Mouse (Mus musculus): Measurements from ENCODE around the gene Gabrq.

Gene Gabrq

DNA sequence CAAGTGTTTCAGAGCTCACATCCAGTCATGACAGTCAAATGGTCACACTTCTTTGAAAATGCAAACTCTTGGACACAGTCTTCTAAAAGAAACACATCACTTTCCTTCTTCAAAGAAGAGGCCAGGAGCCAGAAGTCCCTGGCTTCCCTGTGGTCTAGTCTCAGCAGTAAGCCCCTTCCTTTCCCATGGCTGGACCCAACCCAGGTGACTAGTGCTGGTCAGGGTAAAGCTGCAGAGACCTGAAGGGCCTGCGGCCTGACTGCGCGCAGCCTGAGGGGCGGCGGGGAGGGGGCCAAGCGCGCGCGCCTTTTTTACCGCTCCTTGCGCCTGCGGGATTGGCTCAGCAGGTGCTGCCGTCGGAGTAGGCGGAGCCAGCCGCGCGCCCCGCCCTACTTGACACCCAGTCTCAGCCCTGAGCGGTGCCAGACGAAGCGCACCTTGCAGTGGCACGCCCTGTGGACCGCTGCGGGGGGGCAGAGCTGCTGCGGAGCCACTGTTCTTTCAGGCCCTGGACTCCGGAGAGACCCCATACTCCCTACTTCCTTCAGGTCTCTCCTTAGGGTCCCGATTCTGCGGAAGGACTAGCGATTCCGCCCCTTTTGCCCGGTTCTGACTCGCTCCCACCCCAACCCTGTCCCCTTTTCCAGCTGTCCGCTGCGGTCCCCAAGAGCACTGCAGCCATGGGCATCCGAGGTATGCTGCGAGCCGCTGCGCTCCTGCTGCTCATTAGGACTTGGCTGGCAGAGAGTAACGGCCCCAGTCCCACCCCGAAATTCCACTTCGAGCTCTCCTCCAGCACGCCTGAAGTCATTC, at the start of gene Gabrq:
Gene Gabrq, plus strand, starts transcription at position 403 of the 813 bp plus-strand sequence.
- DNase-seq (ENCODE audit: low spot score): no peak

DNA sequence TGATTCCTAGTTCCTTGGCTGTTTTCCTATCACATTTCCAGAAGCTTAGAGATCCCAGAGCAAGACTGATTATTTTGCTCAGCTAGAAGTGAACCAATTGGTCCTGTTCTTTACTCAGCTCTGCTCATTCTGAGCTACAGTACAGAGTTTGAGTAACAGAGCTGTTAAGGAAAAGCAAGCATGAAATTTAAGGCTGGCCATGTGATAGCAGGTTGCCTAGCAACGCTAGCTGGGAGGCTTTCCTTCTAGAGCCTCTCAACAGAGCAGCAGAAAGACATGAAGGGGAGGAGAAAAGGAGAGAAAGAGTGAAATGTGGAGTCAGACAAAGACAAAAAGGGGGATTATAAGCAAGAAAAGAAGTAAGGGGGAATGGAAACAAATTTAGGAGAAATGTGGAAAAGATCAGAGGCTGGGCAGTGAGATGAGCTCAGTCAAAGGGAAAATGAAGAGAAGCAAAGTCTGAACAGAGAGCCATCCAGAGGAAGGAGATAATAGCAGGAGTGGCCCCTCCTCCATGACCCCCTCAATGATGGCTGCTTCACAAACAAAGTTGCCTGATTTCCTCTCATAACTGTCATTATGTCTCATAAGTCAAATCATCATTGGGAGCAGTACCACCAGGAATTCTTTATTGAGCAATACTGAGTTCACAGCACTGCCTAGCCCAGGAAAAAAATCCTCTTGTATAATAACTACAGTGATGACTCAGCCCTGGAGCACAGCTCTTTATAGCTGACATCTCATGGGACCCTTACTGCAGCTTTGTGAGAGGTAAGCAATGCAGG, 36.0 kb upstream of the Gabrq start:
- no peak for DNase-seq (ENCODE audit: low spot score)

DNA sequence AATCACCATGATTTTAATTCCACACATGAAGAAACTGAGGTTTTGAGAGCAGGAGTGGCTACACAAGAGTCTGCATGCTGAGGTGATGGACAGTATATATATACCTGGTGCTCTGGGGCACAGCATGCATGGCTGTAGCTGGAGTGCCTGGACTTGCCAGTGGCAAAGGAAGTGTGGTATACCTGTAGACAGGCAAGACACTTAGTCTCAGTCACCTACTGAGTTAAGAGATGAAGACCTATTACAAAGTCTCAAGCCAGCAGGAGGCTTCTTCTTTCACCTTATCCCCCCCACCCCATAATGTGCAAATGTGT, 35.5 kb upstream of the Gabrq start:
- DNase-seq (ENCODE audit: low spot score): no peak

DNA sequence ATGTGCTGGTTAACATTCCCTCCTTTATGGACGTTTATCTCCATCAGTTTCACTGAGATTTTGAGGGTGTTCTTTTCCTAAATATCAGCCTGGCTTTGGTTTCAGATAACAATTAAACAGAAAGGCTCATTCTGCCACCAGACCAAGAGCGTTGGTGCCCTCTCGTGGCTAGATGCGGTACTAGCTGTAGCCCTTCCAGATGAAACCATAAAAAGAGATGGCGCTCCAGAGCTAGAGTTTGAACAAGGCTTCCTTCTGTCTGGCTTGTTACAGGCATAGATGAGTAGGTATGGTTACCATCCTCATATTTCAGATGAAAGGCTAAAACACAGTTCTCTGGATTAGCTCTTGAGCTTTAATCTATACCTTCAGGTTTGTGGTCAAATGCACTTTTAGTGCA, 5.4 kb upstream of the Gabrq start:
- peak; percentile 11 for DNase-seq (ENCODE audit: low spot score)

DNA sequence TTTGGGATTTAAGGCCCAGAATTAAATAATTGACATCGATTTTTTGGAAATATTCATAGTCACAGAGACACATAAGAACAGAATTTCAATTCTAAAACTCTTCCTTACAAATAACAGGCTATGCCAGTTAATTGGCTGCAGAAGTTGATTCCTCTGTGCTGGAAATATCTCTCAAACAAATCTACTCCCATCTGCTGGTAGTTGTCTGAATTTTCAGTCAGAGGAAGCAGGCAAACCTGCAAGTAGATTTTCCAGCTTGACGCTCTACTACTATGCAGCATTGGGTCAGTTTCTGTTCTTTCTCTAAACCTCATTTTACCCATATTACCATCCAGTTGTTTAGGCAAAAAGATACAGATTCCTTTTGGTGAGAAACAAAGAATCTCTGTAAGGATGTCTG, 1.7 kb upstream of the Gabrq start:
- DNase-seq (ENCODE audit: low spot score): no peak

DNA sequence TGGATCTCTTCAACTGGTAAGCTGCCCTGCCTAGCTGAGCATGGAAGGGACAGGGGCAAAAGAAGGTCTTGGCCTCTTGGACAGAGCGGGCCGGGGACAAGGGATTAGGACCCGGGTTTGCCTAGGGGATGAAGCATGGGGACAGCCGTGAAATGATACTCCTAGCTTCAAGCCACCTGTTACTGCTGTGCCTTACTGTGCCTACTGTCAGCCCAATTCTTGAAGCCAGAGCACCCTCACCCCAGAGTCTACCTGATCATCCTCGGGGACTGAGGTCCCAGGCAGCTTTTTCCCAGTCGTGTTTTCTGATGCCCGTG, 569 bp downstream of the Gabrq start:
- DNase-seq (ENCODE audit: low spot score): no peak
